9 mouse cellular contexts compared by ENCODE assay signal in the genomic region with DNA sequence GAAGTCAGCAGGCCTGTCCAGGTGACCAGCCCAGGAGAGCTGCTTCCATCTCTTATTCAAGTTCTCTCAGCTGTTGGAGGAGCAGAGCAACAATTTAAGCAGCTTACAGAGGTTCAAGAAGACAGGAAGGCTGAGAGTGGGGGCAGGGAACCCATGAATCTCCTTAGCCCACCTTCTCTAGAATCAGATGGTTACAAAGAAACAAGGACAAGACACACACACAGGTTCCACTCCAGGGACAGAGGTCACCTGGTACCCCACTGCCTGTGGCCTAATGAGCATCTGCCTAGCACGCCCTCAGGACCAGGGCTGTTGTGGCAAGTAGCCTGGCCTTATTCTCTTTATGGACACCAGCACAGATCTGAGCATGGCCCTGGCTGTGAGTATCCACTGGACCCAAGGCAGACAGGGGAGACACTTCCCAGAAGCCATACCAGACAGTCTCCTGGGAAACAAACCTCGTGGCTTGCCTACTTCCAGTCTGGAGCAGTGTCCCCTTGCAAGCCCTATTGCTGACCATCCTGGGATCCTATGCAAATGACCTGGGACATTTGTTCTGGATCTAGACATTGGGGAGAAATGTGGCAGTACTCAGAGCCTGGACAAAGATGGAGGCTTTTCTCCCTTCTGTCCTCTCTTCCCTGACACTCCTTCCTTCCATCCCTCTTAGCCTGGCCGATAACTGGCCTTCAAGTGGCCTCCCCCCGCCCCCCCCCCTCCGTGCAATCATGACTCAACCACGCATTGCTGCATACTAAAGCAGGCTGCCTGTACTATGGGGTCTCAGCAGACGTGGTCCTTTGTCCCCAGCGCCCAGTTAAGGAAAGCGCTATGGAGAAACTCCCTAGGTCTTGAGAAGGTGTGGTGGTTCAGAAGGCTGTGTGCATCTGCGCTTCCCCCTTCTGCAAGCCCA. TPM values are rescaled to one million over a fixed set of nuclear protein-coding genes. Genes with fewer than 3 reads are reported as not detected.
A peak's percentile ranks its signal among the peaks of the same experiment; 100 is the strongest.
DNase-seq lines count a peak whose midpoint lies in the region; ATAC-seq and TF ChIP-seq lines count a peak whose summit lies in the region.
"Had no signal": no experiment of that assay in that cellular context is flagged by ENCODE, and none has a peak within 500 bp of the region (broad histone marks: within the 10 kb centered on the region; RNA-seq: fewer than 3 reads in every experiment).

No protein-coding gene starts in this region.

- no peaks in the 10 kb centered on the region for H3K9me3 ChIP-seq in kidney, embryonic 16.5 days (ENCODE audit: low read length)
- no peaks in the 10 kb centered on the region for H3K9me3 ChIP-seq in limb, embryonic 11.5 days (ENCODE audit: control insufficient read depth, low read length)

- 10% methylated on average over 10 of the region's 10 CpGs for WGBS in kidney, embryonic 16.5 days
- WGBS in limb, embryonic 11.5 days: 8% methylated on average over 10 of the region's 10 CpGs

- TF ChIP-seq CTCF in embryonic fibroblast, embryonic 13.5 days (IDR thresholded peaks at IDR 0.05; ENCODE audit: borderline replicate concordance, insufficient read depth, low read length): no peak

- ATAC-seq in kidney, embryonic 16.5 days (ENCODE audit: low FRiP score, low TSS enrichment): peak; percentile 27
- peak; percentile 45; the same call in 1 of the 2 replicates for ATAC-seq in limb, embryonic 11.5 days (ENCODE audit: insufficient number of reproducible peaks, low FRiP score, low TSS enrichment, low read depth)
- no peak for ATAC-seq in megakaryocyte-erythroid progenitor cell, adult 5-6 weeks (replicated peaks; ENCODE audit: low FRiP score, low TSS enrichment, poor library complexity, severe bottlenecking)

- peak overlapping the region; percentile 73; the same call in 1 of the 2 replicates for H3K27ac ChIP-seq in kidney, embryonic 16.5 days (ENCODE audit: low read length)
- H3K27ac ChIP-seq in embryonic fibroblast, embryonic 13.5 days (ENCODE audit: insufficient read depth, low read length): no peak overlapping the region
- peak overlapping the region; percentile 82 for H3K27ac ChIP-seq in limb, embryonic 11.5 days (replicated peaks; ENCODE audit: low read depth, low read length)

- peak overlapping the region; percentile 58 for H3K4me3 ChIP-seq in kidney, embryonic 16.5 days (ENCODE audit: low read length)
- peak overlapping the region; percentile 39 for H3K4me3 ChIP-seq in embryonic fibroblast, embryonic 13.5 days (ENCODE audit: insufficient read depth, low read length)
- H3K4me3 ChIP-seq in limb, embryonic 11.5 days (ENCODE audit: low read depth, low read length): peak overlapping the region; percentile 47

- H3K9ac ChIP-seq in kidney, embryonic 16.5 days (replicated peaks; ENCODE audit: low read length): peak overlapping the region; percentile 77
- peak overlapping the region; percentile 86 for H3K9ac ChIP-seq in limb, embryonic 11.5 days (ENCODE audit: low read length)

- H3K36me3 ChIP-seq in kidney, embryonic 16.5 days (ENCODE audit: insufficient read depth, low read length): no peaks in the 10 kb centered on the region
- H3K36me3 ChIP-seq in limb, embryonic 11.5 days (ENCODE audit: control insufficient read depth, insufficient read depth, low read length): no peaks in the 10 kb centered on the region

- H3K4me2 ChIP-seq in kidney, embryonic 16.5 days (replicated peaks; ENCODE audit: low read depth, low read length): peak overlapping the region; percentile 77
- peak overlapping the region; percentile 81 for H3K4me2 ChIP-seq in limb, embryonic 11.5 days (ENCODE audit: low read depth, severe bottlenecking)

- peaks cover 32% of the 10 kb centered on the region for H3K4me1 ChIP-seq in kidney, embryonic 16.5 days (ENCODE audit: insufficient read depth, low read length)
- no peaks in the 10 kb centered on the region for H3K4me1 ChIP-seq in embryonic fibroblast, embryonic 13.5 days (ENCODE audit: control insufficient read depth, insufficient read depth, low read length)
- peaks cover 10% of the 10 kb centered on the region for H3K4me1 ChIP-seq in limb, embryonic 11.5 days (ENCODE audit: control insufficient read depth, insufficient read depth, low read length)

- no peak for TF ChIP-seq POLR2A in embryonic fibroblast, embryonic 13.5 days (IDR thresholded peaks at IDR 0.05; ENCODE audit: low read depth, low read length)

- peaks cover 5% of the 10 kb centered on the region for H3K27me3 ChIP-seq in kidney, embryonic 16.5 days (ENCODE audit: insufficient read depth, low read length)
- no peaks in the 10 kb centered on the region for H3K27me3 ChIP-seq in limb, embryonic 11.5 days (ENCODE audit: control insufficient read depth, insufficient read depth, low read length)

- DNase-seq in kidney, postnatal 36 days: no peak
- DNase-seq in limb, embryonic 11.5 days (ENCODE audit: low spot score): peak; percentile 56
- peak; percentile 55 for DNase-seq in retina, postnatal 1 day
- DNase-seq in layer of hippocampus, postnatal 14 days (ENCODE audit: low spot score in 2 of 2): no peak
- no peak for DNase-seq in gastrocnemius, adult 8-10 months (ENCODE audit: low spot score in 2 of 2)

RNA-seq across cellular contexts. Expression of a gene that starts 38.5 kb away (rescaled TPM):
- not detected in 2 replicates for polyA plus RNA-seq in kidney, embryonic 16.5 days (2015; fragmentation: Nextera tagmentation; extraction: Ambion mirVana)
- polyA plus RNA-seq in embryonic fibroblast, embryonic 13.5 days (2011; ENCODE audit: insufficient read length, low read depth, missing spikeins): not detected in 2 replicates
- 0.21 TPM in 1 of 2 replicates, not detected in the other for polyA plus RNA-seq in limb, embryonic 11.5 days (2014; fragmentation: Nextera tagmentation; extraction: Ambion mirVana)
- not detected in 2 replicates for total RNA-seq in megakaryocyte-erythroid progenitor cell, adult 5-6 weeks (2014; fragmentation: Nextera tagmentation)
- not detected in 2 replicates for total RNA-seq in megakaryocyte-erythroid progenitor cell, adult 5-6 weeks (2017)
- total RNA-seq in layer of hippocampus, postnatal 14 days (2021): not detected
- total RNA-seq in gastrocnemius, adult 8-10 months (2022): not detected
- polyA plus RNA-seq: gonadal fat pad, adult 2 months had no signal

Comparison
In these comparisons a context has a peak if more than half of its experiments do, and no peak if none do; other contexts are left out.
1. DNase-seq: peak in limb, embryonic 11.5 days (single experiment) and retina, postnatal 1 day (single experiment); none in kidney, postnatal 36 days (0 of 2), layer of hippocampus, postnatal 14 days (0 of 2) and gastrocnemius, adult 8-10 months (0 of 2).
2. Peak in every context shown above with its lines, with median percentiles within 50 percentile points of each other: H3K4me3 ChIP-seq.